Mouse (Mus musculus): ENCODE data around the gene Emc3. TPM values are rescaled to one million over a fixed set of nuclear protein-coding genes. Genes with fewer than 3 reads are reported as not detected.

Gene Emc3
- polyA plus RNA-seq, 1 experiment, result 37.7 TPM

GRCm38 (mm10) chr6:113469021-113469420 is 62.4 kb downstream of the Emc3 start:
- 6% methylated on average over 9 of the region's 9 CpGs for WGBS
- DNase-seq (ENCODE audit: low read depth, low spot score), result no peak

- no peak for DNase-seq (ENCODE audit: low read depth, low spot score)
- WGBS, result 70% methylated on average over 3 of the region's 3 CpGs
Measured at GRCm38 (mm10) chr6:113468512-113468911, 62.9 kb downstream of the Emc3 start.

- 73% methylated on average over 5 of the region's 5 CpGs for WGBS
- no peak for DNase-seq (ENCODE audit: low read depth, low spot score)
Measured at GRCm38 (mm10) chr6:113465602-113466001, 65.8 kb downstream of the Emc3 start.

Other genes starting within 250 kb of the Emc3 start
- gene Cpne9, start 249.3 kb downstream of the Emc3 start, polyA plus RNA-seq (2012; rRNA removed), result 0.10 TPM in 1 of 2 replicates, not detected in the other
- 14.5 and 20.5 TPM in 2 replicates for gene Brpf1, start 224.5 kb downstream of the Emc3 start, polyA plus RNA-seq (2012; rRNA removed)
- gene Ogg1, start 204.7 kb downstream of the Emc3 start, polyA plus RNA-seq (2012; rRNA removed), result 16.9 and 18.1 TPM in 2 replicates
- gene Camk1, start 187.7 kb downstream of the Emc3 start, polyA plus RNA-seq (2012; rRNA removed), result 19.6 and 20.4 TPM in 2 replicates
- gene Tada3, start 153.8 kb downstream of the Emc3 start, polyA plus RNA-seq (2012; rRNA removed), result 19.8 and 21.2 TPM in 2 replicates
- gene Arpc4, start 153.5 kb downstream of the Emc3 start, polyA plus RNA-seq (2012; rRNA removed), result 131 and 134 TPM in 2 replicates
- 13.5 and 15.6 TPM in 2 replicates for gene Ttll3, start 142.4 kb downstream of the Emc3 start, polyA plus RNA-seq (2012; rRNA removed)
- 48.7 and 58.6 TPM in 2 replicates for gene Rpusd3, start 112.3 kb downstream of the Emc3 start, polyA plus RNA-seq (2012; rRNA removed)
- 49.1 and 148 TPM in 2 replicates for gene Cidec, start 95.9 kb downstream of the Emc3 start, polyA plus RNA-seq (2012; rRNA removed)
- gene Jagn1, start 89.1 kb downstream of the Emc3 start, polyA plus RNA-seq (2012; rRNA removed), result 68.4 and 72.0 TPM in 2 replicates
- gene Il17re, start 73.2 kb downstream of the Emc3 start, polyA plus RNA-seq (2012; rRNA removed), result 4.8 and 7.5 TPM in 2 replicates
- 341 and 416 TPM in 2 replicates for gene Il17rc, start 60.2 kb downstream of the Emc3 start, polyA plus RNA-seq (2012; rRNA removed)
- 11.9 and 12.3 TPM in 2 replicates for gene Creld1, start 48.4 kb downstream of the Emc3 start, polyA plus RNA-seq (2012; rRNA removed)
- gene Prrt3, start 29.7 kb downstream of the Emc3 start, polyA plus RNA-seq (2012; rRNA removed), result 0.01 TPM in 1 of 2 replicates, not detected in the other
- 2.2 and 4.2 TPM in 2 replicates for gene Fancd2, start within 50 bp of the Emc3 start, polyA plus RNA-seq (2012; rRNA removed)
- not detected in 2 replicates for gene Fancd2os, start 69.1 kb upstream of the Emc3 start, polyA plus RNA-seq (2012; rRNA removed)
- gene Brk1, start 73.1 kb upstream of the Emc3 start, polyA plus RNA-seq (2012; rRNA removed), result 138 and 168 TPM in 2 replicates
- gene Vhl, start 92.3 kb upstream of the Emc3 start, polyA plus RNA-seq (2012; rRNA removed), result 14.7 and 14.9 TPM in 2 replicates
- 39.6 and 85.3 TPM in 2 replicates for gene Irak2, start 106.8 kb upstream of the Emc3 start, polyA plus RNA-seq (2012; rRNA removed)
- gene Tatdn2, start 165.4 kb upstream of the Emc3 start, polyA plus RNA-seq (2012; rRNA removed), result 27.7 and 29.0 TPM in 2 replicates
- 9.0 and 16.2 TPM in 2 replicates for gene Ghrl, start 188.2 kb upstream of the Emc3 start, polyA plus RNA-seq (2012; rRNA removed)
- gene Sec13, start 209.1 kb upstream of the Emc3 start, polyA plus RNA-seq (2012; rRNA removed), result 261 and 306 TPM in 2 replicates

Data from large intestine, adult 2 months (tissue).